Mouse (Mus musculus) heart, postnatal 0 days (tissue): ENCODE measurements at regions not wholly inside any gene's neighbourhood (a gene's known extent, or its start where the extent isn't known, plus 50 kb on each side); places are given as distances from the start of the nearest gene placed in this dataset.
A peak's percentile ranks its signal among the peaks of the same experiment; 100 is the strongest.
"Not testable (repeated sequence)": the region's sequence is repeated elsewhere in the genome, so short reads cannot be mapped to it uniquely, and the experiment has no call there.

ENCODE experiments used
- ATAC-seq: fragments of 200-750 bp; cut with Nextera tagmentation; 2 replicates; pipeline ENCODE4 v1.8.0; 2017; ENCODE audit warnings: low read depth, moderate number of reproducible peaks, moderate library complexity; ENCODE audit not compliant: insufficient read depth
- DNase-seq: peaks from one replicate; pipeline ENCODE4 v3.0.0-alpha.2; 2016; ENCODE audit warnings: low spot score
- H3K27ac ChIP-seq: fragments of 300-500 bp; sonication (generic); 2 replicates; pipeline ENCODE4 v1.5.1; 2014; ENCODE audit warnings: low read depth, mild to moderate bottlenecking
- H3K27me3 ChIP-seq: fragments of 300-500 bp; sonication (generic); 2 replicates; pipeline ENCODE4 v1.6.1; 2014; ENCODE audit warnings: low read length, mixed read lengths; ENCODE audit not compliant: control insufficient read depth, insufficient read depth
- H3K36me3 ChIP-seq: fragments of 300-500 bp; sonication (generic); replicated peaks from 2 replicates; pipeline ENCODE4 v1.6.1; 2014; ENCODE audit warnings: low read length, mixed read lengths; ENCODE audit not compliant: control insufficient read depth, insufficient read depth
- H3K4me1 ChIP-seq: fragments of 300-500 bp; sonication (generic); 2 replicates; pipeline ENCODE4 v1.6.1; 2014; ENCODE audit warnings: antibody characterized with exemption; ENCODE audit not compliant: control insufficient read depth, insufficient read depth
- H3K4me2 ChIP-seq: fragments of 300-500 bp; sonication (generic); 2 replicates; pipeline ENCODE4 v1.6.1; 2014; ENCODE audit warnings: low read depth, mild to moderate bottlenecking, low read length, moderate library complexity
- H3K4me3 ChIP-seq: fragments of 300-500 bp; sonication (generic); 2 replicates; pipeline ENCODE4 v1.5.1; 2014; ENCODE audit warnings: low read depth, low read length
- H3K9ac ChIP-seq: fragments of 300-500 bp; sonication (generic); replicated peaks from 2 replicates; pipeline ENCODE4 v1.6.1; 2014; ENCODE audit warnings: low read depth, low read length, mixed read lengths
- H3K9me3 ChIP-seq: fragments of 300-500 bp; sonication (generic); replicated peaks from 2 replicates; pipeline ENCODE4 v1.6.1; 2016; ENCODE audit warnings: low read length; ENCODE audit not compliant: control insufficient read depth
- CTCF ChIP-seq: IDR thresholded peaks from 2 replicates; pipeline ENCODE4 v1.5.1; 2016; ENCODE audit warnings: antibody characterized with exemption, control low read depth, low read depth
- EP300 ChIP-seq: IDR thresholded peaks from 2 replicates; pipeline ENCODE4 v1.6.1; 2016; ENCODE audit warnings: antibody characterized with exemption, low read depth
- WGBS: fragments of 180-500 bp; shearing (Covaris S2); extraction: QIAGEN DNeasy Blood & Tissue Kit; methylation state at CpG from one replicate; pipeline ENCODE4 v1.1.7; 2014; 5-methylcytosine and 5-hydroxymethylcytosine counted together

GRCm38 (mm10) chr6:31032980-31033608 is 74.2 kb upstream of the Klf14 start:
- peak; percentile 99 for TF ChIP-seq CTCF
- TF ChIP-seq EP300 = no peak
- Histone ChIP-seq H3K9me3 (no peaks in the 10 kb centered on the region), H3K9ac (0 out of 2 replicates have a peak overlapping the region, but pooled peaks have one; percentile 37), H3K4me1 (no peaks in the 10 kb centered on the region), H3K27ac (no peak overlapping the region), H3K36me3 (no peaks in the 10 kb centered on the region), H3K27me3 (no peaks in the 10 kb centered on the region), H3K4me3 (no peak overlapping the region), H3K4me2 (peak overlapping the region; percentile 34)
- WGBS = 6% methylated on average over 12 of the region's 12 CpGs
- DNase-seq (peak; percentile 83), ATAC-seq (peak; percentile 81)

DNA sequence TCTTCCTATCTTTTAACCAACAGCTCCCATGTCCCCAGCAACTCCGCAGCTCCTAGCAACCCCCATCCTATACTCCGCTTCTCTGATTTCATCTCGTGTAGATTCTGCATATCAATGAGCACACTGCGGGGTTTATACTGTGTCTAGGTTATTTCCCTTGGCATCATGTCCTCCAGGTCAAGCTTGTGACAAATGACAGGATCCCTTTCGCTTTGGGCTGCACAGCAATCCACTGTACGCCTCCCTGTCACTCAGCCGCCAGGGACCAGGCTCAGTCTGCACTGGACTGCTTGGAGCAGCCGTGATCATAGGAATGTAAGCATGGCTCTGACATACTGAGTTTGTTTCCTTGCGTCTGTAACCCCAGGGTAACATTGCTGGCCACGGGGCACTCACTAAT is 75.9 kb upstream of the Klf14 start:
- H3K9ac ChIP-seq = no peak overlapping the region
- no peak for ATAC-seq
- no peaks in the 10 kb centered on the region for H3K36me3 ChIP-seq
- H3K9me3 ChIP-seq = no peaks in the 10 kb centered on the region
- no peak for TF ChIP-seq CTCF
- no peak for TF ChIP-seq EP300
- H3K4me1 ChIP-seq = no peaks in the 10 kb centered on the region
- H3K27me3 ChIP-seq = no peaks in the 10 kb centered on the region
- H3K27ac ChIP-seq = no peak overlapping the region
- 60% methylated on average over 10 of the region's 10 CpGs for WGBS
- no peak overlapping the region for H3K4me2 ChIP-seq
- no peak overlapping the region for H3K4me3 ChIP-seq
- DNase-seq = no peak

GRCm38 (mm10) chr6:31037801-31038395 is 79.0 kb upstream of the Klf14 start:
- 68% methylated on average over 20 of the region's 20 CpGs for WGBS
- H3K36me3 ChIP-seq = no peaks in the 10 kb centered on the region
- TF ChIP-seq EP300 (no peak), CTCF (no peak)
- DNase-seq = no peak
- ATAC-seq = no peak
- peak overlapping the region; percentile 48 for H3K4me2 ChIP-seq
- no peak overlapping the region for H3K9ac ChIP-seq
- no peaks in the 10 kb centered on the region for H3K4me1 ChIP-seq
- H3K27me3 ChIP-seq = no peaks in the 10 kb centered on the region
- peak overlapping the region; percentile 24 for H3K4me3 ChIP-seq
- H3K9me3 ChIP-seq = no peaks in the 10 kb centered on the region
- H3K27ac ChIP-seq = no peak overlapping the region

DNA sequence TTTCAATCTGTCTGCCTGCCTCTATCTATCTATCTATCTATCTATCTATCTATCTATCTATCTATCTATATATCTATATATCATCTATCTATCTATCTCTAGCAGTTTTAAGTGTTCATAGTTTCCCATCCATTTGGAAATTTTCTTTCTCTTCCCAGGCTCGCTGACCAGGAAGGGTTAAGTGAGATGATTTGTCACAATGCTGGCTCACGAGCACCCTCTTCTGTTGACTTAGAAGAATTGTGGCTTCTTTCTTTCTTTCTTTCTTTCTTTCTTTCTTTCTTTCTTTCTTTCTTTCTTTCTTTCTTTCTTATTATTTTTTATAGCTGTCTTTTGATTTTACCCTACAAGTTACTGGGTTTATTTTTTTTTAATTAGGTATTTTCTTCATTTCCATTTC is 79.6 kb upstream of the Klf14 start:
- not testable (repeated sequence) for H3K27me3 ChIP-seq, H3K27ac ChIP-seq, H3K9me3 ChIP-seq, H3K9ac ChIP-seq, H3K4me1 ChIP-seq, H3K36me3 ChIP-seq, ATAC-seq
- Histone ChIP-seq H3K4me2 (peak overlapping the region; percentile 48), H3K4me3 (peak overlapping the region; percentile 24; the same call in 1 of the 2 replicates)
- 2% methylated on average over 2 of the region's 2 CpGs for WGBS
- peak; percentile 63 for TF ChIP-seq CTCF
- peak; percentile 72 for DNase-seq

DNA sequence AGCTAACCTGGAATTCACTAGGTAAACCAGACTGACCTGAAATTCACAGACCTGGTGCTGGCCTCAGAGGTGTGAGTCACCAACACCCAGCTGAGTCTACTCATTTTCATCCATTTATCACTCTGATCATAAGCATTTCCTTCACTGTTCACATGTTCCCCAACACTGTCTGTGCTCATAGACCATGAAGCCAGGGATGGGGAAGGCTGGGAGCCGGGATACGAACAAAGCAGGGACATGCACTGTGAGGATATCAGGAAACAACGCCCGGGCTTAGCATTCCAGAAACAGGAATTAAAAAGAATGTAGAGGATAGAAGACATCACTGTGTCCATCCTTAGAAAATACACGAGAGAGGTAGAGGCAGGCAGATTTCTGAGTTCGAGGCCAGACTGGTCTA is 80.6 kb upstream of the Klf14 start:
- ATAC-seq (no peak), DNase-seq (no peak)
- Histone ChIP-seq H3K4me3 (no peak overlapping the region), H3K4me2 (no peak overlapping the region), H3K36me3 (no peaks in the 10 kb centered on the region), H3K9ac (no peak overlapping the region), H3K4me1 (no peaks in the 10 kb centered on the region), H3K27me3 (no peaks in the 10 kb centered on the region), H3K9me3 (no peaks in the 10 kb centered on the region), H3K27ac (no peak overlapping the region)
- WGBS = 59% methylated on average over 6 of the region's 6 CpGs
- TF ChIP-seq CTCF (no peak), EP300 (no peak)

DNA sequence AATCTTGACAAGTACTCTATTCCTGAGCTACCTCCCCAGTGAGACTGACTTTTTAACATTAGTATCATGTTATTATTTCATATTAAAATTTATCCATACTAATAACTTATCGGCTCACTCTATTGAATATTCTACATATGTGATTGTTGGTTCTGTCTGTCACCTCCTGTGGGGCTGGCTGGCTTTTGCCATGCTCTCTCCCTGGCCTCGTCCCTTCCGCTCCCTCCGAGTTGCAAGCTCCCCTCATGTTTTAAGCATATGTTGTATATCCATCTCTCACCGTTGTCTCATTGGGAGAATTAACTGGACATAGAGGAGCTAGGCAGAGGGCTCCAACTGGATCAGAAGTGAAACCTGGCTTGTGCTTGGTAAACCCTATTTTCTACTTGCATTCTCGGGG is 81.9 kb upstream of the Klf14 start:
- no peaks in the 10 kb centered on the region for H3K36me3 ChIP-seq
- no peaks in the 10 kb centered on the region for H3K4me1 ChIP-seq
- H3K4me3 ChIP-seq = no peak overlapping the region
- no peak for ATAC-seq
- H3K4me2 ChIP-seq = no peak overlapping the region
- TF ChIP-seq CTCF = no peak
- no peak for TF ChIP-seq EP300
- H3K9me3 ChIP-seq = no peaks in the 10 kb centered on the region
- WGBS = 87% methylated on average over 6 of the region's 6 CpGs
- H3K9ac ChIP-seq = no peak overlapping the region
- no peak overlapping the region for H3K27ac ChIP-seq
- DNase-seq = no peak
- H3K27me3 ChIP-seq = no peaks in the 10 kb centered on the region
